Mouse (Mus musculus) hindbrain, embryonic 10.5 days (tissue): ENCODE measurements at regions not wholly inside any gene's neighbourhood (a gene's known extent, or its start where the extent isn't known, plus 50 kb on each side); places are given as distances from the start of the nearest gene placed in this dataset.
"Not testable (repeated sequence)": the region's sequence is repeated elsewhere in the genome, so short reads cannot be mapped to it uniquely, and the experiment has no call there.

Experiments used
- DNase-seq: peaks from one replicate; pipeline ENCODE4 v3.0.0-alpha.2; 2017; ENCODE audit warnings: low spot score
- H3K27ac ChIP-seq: fragments of 300-500 bp; sonication (generic); 2 replicates; pipeline ENCODE4 v1.5.1; 2016; ENCODE audit warnings: mild to moderate bottlenecking, moderate library complexity
- H3K27me3 ChIP-seq: fragments of 300-500 bp; sonication (generic); 2 replicates; pipeline ENCODE4 v1.6.1; 2016; ENCODE audit warnings: mild to moderate bottlenecking; ENCODE audit not compliant: poor library complexity, insufficient read depth, severe bottlenecking
- H3K36me3 ChIP-seq: fragments of 300-500 bp; sonication (generic); 2 replicates; pipeline ENCODE4 v1.6.1; 2016; ENCODE audit warnings: mild to moderate bottlenecking, moderate library complexity
- H3K4me1 ChIP-seq: fragments of 300-500 bp; sonication (generic); replicated peaks from 2 replicates; pipeline ENCODE4 v1.6.1; 2016; ENCODE audit warnings: mild to moderate bottlenecking
- H3K4me3 ChIP-seq: fragments of 300-500 bp; sonication (generic); 2 replicates; pipeline ENCODE4 v1.5.1; 2016; ENCODE audit warnings: mild to moderate bottlenecking, moderate library complexity
- H3K9me3 ChIP-seq: fragments of 300-500 bp; sonication (generic); 2 replicates; pipeline ENCODE4 v1.6.1; 2016; ENCODE audit warnings: mild to moderate bottlenecking, moderate library complexity
- WGBS: fragments of 180-500 bp; shearing (Covaris S2); methylation state at CpG from one replicate; pipeline ENCODE4 v1.1.7; 2016; 5-methylcytosine and 5-hydroxymethylcytosine counted together

DNA sequence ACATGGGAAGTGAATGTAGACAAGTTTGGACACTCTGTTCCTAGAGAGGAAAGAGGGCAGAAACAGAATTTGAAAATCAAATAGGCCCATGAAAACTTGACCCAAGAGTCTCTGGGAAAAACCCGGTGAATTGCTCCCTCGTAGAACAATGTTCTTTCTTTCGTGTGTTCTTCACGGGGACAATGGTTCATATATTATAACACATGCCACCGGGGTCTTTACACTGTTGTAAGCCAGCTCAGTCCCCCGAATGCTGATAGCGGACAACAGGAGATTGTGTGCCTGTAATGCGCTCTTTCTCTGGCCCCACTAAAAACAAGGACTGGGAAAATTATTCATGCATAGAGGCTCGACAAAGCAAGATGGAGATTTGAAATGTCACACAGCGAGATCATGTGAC, 225.4 kb upstream of the Irx4 start:
- no peaks in the 10 kb centered on the region for H3K36me3 ChIP-seq
- H3K9me3 ChIP-seq, result no peaks in the 10 kb centered on the region
- H3K27me3 ChIP-seq, result peaks cover 76% of the 10 kb centered on the region
- peaks cover 53% of the 10 kb centered on the region for H3K4me1 ChIP-seq
- peak overlapping the region; percentile 91 for H3K27ac ChIP-seq
- DNase-seq, result no peak
- no peak overlapping the region for H3K4me3 ChIP-seq
- 27% methylated on average over 10 of the region's 10 CpGs for WGBS

DNA sequence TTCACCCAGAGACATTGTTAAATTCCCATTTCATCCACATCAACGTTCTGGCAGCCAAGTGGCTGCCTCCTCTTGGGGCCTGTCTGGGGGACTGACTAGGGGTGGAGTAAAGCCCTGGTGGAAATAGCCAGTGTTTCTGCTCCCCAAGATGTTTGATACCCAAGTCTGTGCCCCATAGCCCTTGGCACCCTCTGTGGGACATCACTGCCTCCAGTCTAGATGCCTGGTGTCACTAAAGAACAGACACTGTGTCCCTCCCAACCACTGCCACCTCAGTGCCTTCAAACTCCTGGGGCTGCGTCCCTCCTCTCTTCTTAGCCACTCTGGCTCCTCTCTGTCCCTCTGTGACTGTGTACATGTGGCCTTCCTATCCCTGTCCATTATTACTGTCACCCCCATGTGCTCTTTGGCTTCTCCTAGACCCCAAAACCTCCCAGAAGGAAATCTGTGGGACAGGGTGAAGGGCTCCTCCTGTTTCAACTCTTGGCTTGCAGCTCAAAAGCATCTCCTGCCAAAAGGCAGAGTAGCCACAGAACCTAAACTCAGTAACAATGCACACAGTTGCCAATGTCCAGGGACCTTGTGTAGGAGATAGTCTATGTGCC, 224.8 kb upstream of the Irx4 start:
- Histone ChIP-seq H3K27ac (peak overlapping the region; percentile 91), H3K36me3 (no peaks in the 10 kb centered on the region), H3K9me3 (no peaks in the 10 kb centered on the region), H3K27me3 (peaks cover 78% of the 10 kb centered on the region), H3K4me3 (0 out of 2 replicates have a peak overlapping the region, but pooled peaks have one; percentile 1), H3K4me1 (peaks cover 53% of the 10 kb centered on the region)
- peak; percentile 47 for DNase-seq
- WGBS, result 38% methylated on average over 2 of the region's 2 CpGs

DNA sequence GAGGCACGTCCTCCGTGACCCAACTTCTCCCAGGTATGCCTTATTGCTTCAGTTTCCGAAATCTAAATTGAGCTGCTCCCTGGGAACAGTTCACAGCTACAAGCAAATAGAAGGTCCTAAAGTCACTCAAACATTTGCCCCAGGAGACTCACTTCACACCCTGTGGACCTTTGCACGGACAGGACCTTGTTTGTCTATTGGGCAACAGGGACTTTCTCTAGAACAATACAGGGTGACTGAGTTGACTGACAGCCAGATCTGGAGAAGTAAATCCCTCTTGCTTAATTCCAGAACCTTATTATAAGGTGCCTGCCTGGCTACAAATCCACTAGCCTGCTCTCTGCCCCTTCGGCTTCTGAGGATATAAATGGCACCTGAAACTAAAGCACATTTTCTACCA, 220.5 kb upstream of the Irx4 start:
- no peak for DNase-seq
- 0 out of 2 replicates have a peak, but pooled peaks cover 6% of the 10 kb centered on the region for H3K9me3 ChIP-seq
- WGBS, result 91% methylated on average over 5 of the region's 5 CpGs
- H3K4me1 ChIP-seq, result peaks cover 52% of the 10 kb centered on the region
- H3K27ac ChIP-seq, result no peak overlapping the region
- H3K27me3 ChIP-seq, result peaks cover 86% of the 10 kb centered on the region
- H3K4me3 ChIP-seq, result no peak overlapping the region
- H3K36me3 ChIP-seq, result no peaks in the 10 kb centered on the region

DNA sequence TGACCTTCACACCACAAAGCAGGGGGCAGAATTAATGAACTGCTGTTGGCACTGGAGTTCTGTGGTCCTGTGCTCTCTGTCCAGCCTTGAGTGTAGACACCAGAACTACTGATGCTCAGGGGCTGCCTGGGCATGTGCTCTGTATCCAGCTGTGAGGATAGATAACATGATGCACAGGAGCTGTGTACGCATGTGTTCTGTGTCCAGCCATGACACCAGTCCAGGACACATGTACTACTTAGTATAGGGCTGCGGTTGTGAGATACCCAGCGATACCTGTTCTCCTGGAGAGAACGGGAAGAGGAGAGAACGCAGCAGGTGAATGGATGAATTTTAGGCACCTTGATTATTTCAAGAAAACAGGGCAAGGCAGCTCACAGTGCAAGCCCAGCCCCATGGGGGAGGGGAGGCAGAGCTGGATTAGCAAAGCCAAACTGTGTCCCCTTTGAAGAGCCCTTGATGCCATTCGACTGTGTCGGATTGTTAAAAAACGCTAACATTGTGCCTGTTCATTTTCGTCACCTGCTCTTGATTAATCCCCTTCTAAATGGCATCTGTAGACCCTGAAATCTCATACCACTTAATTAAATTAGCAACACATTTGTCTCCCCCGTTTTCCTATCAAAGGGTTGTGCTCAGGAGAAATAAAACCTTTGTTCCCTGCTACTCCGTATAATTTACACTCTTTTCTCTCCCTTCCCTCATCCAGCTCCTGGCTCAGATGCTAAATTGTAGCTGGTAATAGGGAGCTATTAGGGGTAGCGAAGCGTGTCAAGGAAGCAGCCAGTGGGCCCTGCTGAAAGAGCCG, 218.8 kb upstream of the Irx4 start:
- WGBS, result 34% methylated on average over 14 of the region's 14 CpGs
- Histone ChIP-seq H3K36me3 (no peaks in the 10 kb centered on the region), H3K4me1 (peaks cover 36% of the 10 kb centered on the region), H3K9me3 (0 out of 2 replicates have a peak, but pooled peaks cover 6% of the 10 kb centered on the region), H3K27ac (peak overlapping the region; percentile 75), H3K27me3 (peaks cover 78% of the 10 kb centered on the region), H3K4me3 (no peak overlapping the region)
- DNase-seq, result peak; percentile 35

DNA sequence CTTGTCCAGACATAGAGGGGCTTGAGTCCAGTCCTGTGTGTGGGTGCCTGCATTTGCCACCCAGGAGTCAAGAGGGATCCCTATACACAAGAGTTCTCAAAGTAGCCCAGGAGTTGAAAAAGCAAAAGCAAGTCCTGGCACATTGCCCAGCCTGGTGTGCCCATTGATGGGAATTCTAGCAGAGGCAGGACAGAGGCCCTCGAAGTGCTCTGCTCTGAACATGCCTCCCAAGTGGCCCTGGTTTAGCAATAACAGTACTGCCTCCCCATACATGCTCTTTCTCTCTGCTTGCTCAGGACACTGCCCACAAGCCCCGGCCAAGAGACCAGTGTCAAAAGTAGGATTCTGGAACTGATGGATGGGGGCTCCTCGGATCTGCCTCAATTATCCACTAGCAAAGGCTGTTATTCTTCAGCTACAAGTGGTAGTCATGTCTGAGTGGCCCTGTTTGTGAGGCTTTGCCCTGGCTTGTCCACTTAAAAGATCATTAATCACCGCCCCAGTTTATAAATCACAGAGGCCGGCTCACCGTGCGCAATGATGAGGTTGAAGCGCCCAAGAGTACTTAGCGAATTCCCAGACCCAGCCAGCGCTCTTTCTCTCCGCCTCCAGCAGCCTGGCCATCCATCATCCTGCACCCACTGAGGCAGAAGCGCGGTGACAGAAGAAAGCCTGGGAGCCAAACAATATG, 190.3 kb upstream of the Irx4 start:
- H3K4me1 ChIP-seq, result peaks cover 41% of the 10 kb centered on the region
- no peaks in the 10 kb centered on the region for H3K9me3 ChIP-seq
- H3K36me3 ChIP-seq, result no peaks in the 10 kb centered on the region
- peaks cover 89% of the 10 kb centered on the region for H3K27me3 ChIP-seq
- H3K4me3 ChIP-seq, result no peak overlapping the region
- DNase-seq, result peak; percentile 82
- 56% methylated on average over 13 of the region's 13 CpGs for WGBS
- peak overlapping the region; percentile 19 for H3K27ac ChIP-seq

DNA sequence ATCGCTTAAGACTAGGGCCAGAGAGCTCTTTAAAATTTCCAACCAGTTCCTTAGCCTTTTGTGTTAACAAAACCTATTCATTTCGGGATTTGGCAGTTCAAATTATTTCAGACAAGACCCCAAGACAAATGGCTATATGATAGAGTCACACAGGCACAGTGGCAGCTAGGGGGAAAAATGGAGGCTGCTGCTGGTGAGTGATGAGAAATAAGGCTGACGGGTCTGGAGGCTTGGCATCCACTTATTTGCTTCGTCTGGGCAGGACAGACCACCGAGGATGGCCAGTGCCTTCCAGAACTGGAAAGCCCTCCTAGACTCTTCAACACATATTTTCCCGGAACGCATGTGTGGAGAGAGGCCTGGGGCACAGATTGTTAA, 189.8 kb upstream of the Irx4 start:
- Histone ChIP-seq H3K9me3 (no peaks in the 10 kb centered on the region), H3K27me3 (peaks cover 89% of the 10 kb centered on the region)
- 49% methylated on average over 7 of the region's 7 CpGs for WGBS

GRCm38 (mm10) chr13:73071032-73071431, 189.2 kb upstream of the Irx4 start:
- Histone ChIP-seq H3K27ac (peak overlapping the region; percentile 19), H3K9me3 (no peaks in the 10 kb centered on the region), H3K4me1 (peaks cover 41% of the 10 kb centered on the region), H3K27me3 (peaks cover 86% of the 10 kb centered on the region), H3K36me3 (no peaks in the 10 kb centered on the region), H3K4me3 (no peak overlapping the region)
- WGBS, result 65% methylated on average over 8 of the region's 8 CpGs
- no peak for DNase-seq

More for the DNA sequence above, 189.8 kb upstream of the Irx4 start:
- H3K4me3 ChIP-seq, result no peak overlapping the region
- H3K4me1 ChIP-seq, result peaks cover 41% of the 10 kb centered on the region
- H3K36me3 ChIP-seq, result no peaks in the 10 kb centered on the region
- H3K27ac ChIP-seq, result peak overlapping the region; percentile 19
- DNase-seq, result no peak

- DNase-seq, result no peak
- H3K4me3 ChIP-seq, result no peak overlapping the region
- peaks cover 41% of the 10 kb centered on the region for H3K4me1 ChIP-seq
- H3K36me3 ChIP-seq, result no peaks in the 10 kb centered on the region
- H3K27ac ChIP-seq, result peak overlapping the region; percentile 19
- WGBS, result 61% methylated on average over 6 of the region's 6 CpGs
- H3K27me3 ChIP-seq, result peaks cover 78% of the 10 kb centered on the region
- no peaks in the 10 kb centered on the region for H3K9me3 ChIP-seq
Measured at GRCm38 (mm10) chr13:73071854-73072852, 188.1 kb upstream of the Irx4 start.

- no peak overlapping the region for H3K27ac ChIP-seq
- 79% methylated on average over 2 of the region's 2 CpGs for WGBS
- 0 out of 2 replicates have a peak, but pooled peaks cover 1% of the 10 kb centered on the region for H3K4me1 ChIP-seq
- H3K36me3 ChIP-seq, result no peaks in the 10 kb centered on the region
- no peak overlapping the region for H3K4me3 ChIP-seq
- no peaks in the 10 kb centered on the region for H3K9me3 ChIP-seq
- no peak for DNase-seq
- H3K27me3 ChIP-seq, result peaks cover 55% of the 10 kb centered on the region
Measured at GRCm38 (mm10) chr13:73077866-73078430, 182.3 kb upstream of the Irx4 start.

- H3K27me3 ChIP-seq, result peaks cover 11% of the 10 kb centered on the region
- not testable (repeated sequence) for DNase-seq, H3K4me1 ChIP-seq, H3K27ac ChIP-seq, H3K4me3 ChIP-seq, H3K9me3 ChIP-seq, H3K36me3 ChIP-seq
Measured at GRCm38 (mm10) chr13:73087815-73088214, 172.5 kb upstream of the Irx4 start.

DNA sequence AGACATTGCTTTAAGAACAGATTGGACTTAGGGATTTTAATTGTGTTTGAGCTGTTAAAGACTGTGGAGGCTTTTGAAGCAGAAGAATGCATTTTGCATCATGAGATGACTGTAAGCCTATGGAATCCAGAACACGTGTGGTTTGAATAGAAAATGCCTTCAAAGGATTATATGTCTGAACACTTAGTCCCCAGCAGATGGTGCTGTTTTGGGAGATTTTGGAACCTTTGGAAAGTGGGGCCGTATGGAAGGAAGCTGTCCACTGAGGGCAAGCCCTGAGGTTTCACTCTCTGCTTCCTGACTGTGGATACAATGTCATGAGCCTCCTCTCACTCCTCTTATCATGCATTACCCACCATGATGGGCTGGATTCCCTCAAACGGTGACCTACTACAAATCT, 168.4 kb upstream of the Irx4 start:
- H3K27me3 ChIP-seq, result peaks cover 9% of the 10 kb centered on the region; the same call in 1 of the 2 replicates
- no peaks in the 10 kb centered on the region for H3K36me3 ChIP-seq
- no peak overlapping the region for H3K4me3 ChIP-seq
- no peaks in the 10 kb centered on the region for H3K9me3 ChIP-seq
- H3K27ac ChIP-seq, result no peak overlapping the region
- DNase-seq, result no peak
- 57% methylated on average over 3 of the region's 3 CpGs for WGBS
- H3K4me1 ChIP-seq, result no peaks in the 10 kb centered on the region

GRCm38 (mm10) chr13:73097502-73097901, 162.8 kb upstream of the Irx4 start:
- Histone ChIP-seq H3K36me3 (no peaks in the 10 kb centered on the region), H3K27ac (no peak overlapping the region), H3K27me3 (0 out of 2 replicates have a peak, but pooled peaks cover 5% of the 10 kb centered on the region), H3K4me1 (no peaks in the 10 kb centered on the region), H3K4me3 (no peak overlapping the region), H3K9me3 (no peaks in the 10 kb centered on the region)
- no peak for DNase-seq
- 90% methylated on average over 9 of the region's 9 CpGs for WGBS
